Mouse (Mus musculus): ENCODE data around the gene Ppfibp2. TPM values are rescaled to one million over a fixed set of nuclear protein-coding genes. Genes with fewer than 3 reads are reported as not detected.

The Ppfibp2 gene
- polyA plus RNA-seq, 1 experiment from 2014 or later = 12.0 TPM

DNA sequence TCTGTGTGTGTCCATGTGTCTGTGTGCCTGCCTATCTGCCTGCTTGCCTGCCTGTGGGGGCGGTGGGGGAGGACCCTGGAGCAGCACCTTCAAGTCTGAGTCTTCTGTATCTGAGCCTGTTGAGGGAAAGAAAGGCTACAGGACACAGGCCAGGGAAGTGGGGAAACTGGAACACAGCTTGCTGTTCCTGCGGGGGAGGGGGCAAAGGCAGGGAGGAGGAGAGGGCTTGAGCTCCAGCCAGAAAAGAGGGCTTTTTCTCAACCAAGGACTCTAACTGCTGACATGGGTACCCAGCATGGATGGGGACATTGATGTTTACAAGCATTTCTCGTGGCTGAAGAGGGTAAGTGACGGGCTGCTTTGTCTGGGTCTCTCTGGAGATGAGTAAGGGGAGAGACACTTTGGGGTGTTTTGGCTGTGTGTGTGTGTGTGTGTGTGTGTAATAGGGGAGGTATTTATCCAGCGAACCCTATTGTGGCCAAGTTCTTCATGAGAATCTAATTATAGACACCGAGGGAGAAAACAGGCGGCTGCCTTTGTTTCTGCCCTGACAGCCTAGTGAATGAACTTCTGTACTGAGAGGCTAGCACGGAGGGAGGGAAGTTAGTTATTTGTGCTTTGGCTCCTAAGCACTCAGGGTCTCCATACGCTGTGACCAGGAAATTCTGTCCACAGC lies 70.7 kb downstream of the Ppfibp2 start:
- 8% methylated on average over 9 of the region's 9 CpGs for WGBS
- peak; percentile 43; the same call in 1 of the 2 replicates for ATAC-seq (ENCODE audit: low FRiP score, low read depth)
- peak overlapping the region; percentile 53 for H3K4me3 ChIP-seq
- H3K27ac ChIP-seq = peak overlapping the region; percentile 94
- H3K27me3 ChIP-seq = no peaks in the 10 kb centered on the region
- H3K36me3 ChIP-seq = no peaks in the 10 kb centered on the region
- H3K9ac ChIP-seq = peak overlapping the region; percentile 78
- no peaks in the 10 kb centered on the region for H3K9me3 ChIP-seq
- H3K4me1 ChIP-seq = peaks cover 63% of the 10 kb centered on the region
- H3K4me2 ChIP-seq (replicated peaks) = peak overlapping the region; percentile 70

GRCm38 (mm10) chr7:107666262-107666902 lies 71.4 kb downstream of the Ppfibp2 start:
- Histone ChIP-seq H3K4me1 (peaks cover 62% of the 10 kb centered on the region), H3K4me2 (replicated peaks) (peak overlapping the region; percentile 70), H3K36me3 (no peaks in the 10 kb centered on the region), H3K27me3 (no peaks in the 10 kb centered on the region), H3K4me3 (peak overlapping the region; percentile 53), H3K27ac (peak overlapping the region; percentile 94), H3K9ac (peak overlapping the region; percentile 78), H3K9me3 (no peaks in the 10 kb centered on the region)
- WGBS = 20% methylated on average over 13 of the region's 13 CpGs
- ATAC-seq (ENCODE audit: low FRiP score, low read depth) = no peak

DNA sequence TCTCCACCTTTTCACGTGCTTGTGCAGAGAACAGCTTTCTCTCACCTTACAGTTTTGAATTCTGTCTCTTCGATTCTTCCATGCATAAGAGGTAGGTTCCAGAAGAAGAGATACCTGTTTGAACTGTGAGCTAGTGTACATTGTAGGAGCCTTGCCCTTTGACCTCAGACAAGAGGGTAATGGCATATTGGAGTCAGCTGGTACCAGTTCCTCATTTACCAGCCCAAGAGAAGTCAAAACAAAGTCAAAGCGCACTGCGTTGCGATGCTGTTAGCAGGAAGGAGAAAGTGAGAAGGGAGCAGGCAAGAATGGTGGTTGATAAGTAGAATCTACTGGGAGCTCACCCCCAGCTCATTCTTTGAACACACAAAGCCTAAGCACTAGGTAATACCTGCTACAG lies 73.5 kb downstream of the Ppfibp2 start:
- Histone ChIP-seq H3K9me3 (no peaks in the 10 kb centered on the region), H3K27me3 (no peaks in the 10 kb centered on the region), H3K4me2 (replicated peaks) (no peak overlapping the region), H3K9ac (no peak overlapping the region), H3K4me3 (no peak overlapping the region), H3K4me1 (peaks cover 41% of the 10 kb centered on the region), H3K27ac (no peak overlapping the region), H3K36me3 (no peaks in the 10 kb centered on the region)
- ATAC-seq (ENCODE audit: low FRiP score, low read depth) = no peak
- 87% methylated on average over 5 of the region's 5 CpGs for WGBS

DNA sequence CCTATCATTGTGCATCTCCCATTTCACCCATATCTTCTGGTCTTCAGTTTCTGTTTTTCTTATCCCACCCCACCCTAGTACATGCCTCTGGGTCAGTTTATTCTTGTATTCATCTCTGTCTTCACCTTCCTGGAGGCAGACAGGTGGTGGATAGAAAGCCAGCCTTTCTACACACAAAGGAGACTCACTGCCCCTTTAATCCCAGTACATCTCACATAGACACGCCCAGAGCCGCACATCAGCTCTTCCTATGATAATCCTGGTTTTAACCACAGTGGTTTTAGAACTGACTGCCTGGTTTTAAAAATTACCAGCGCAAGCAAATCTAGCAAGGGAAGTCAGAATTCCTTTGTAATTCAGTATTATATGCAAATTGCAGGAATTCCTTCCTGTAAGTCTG lies 80.2 kb downstream of the Ppfibp2 start:
- Histone ChIP-seq H3K36me3 (no peaks in the 10 kb centered on the region), H3K4me2 (replicated peaks) (no peak overlapping the region), H3K9ac (no peak overlapping the region), H3K9me3 (no peaks in the 10 kb centered on the region), H3K4me1 (no peaks in the 10 kb centered on the region), H3K27me3 (no peaks in the 10 kb centered on the region), H3K4me3 (no peak overlapping the region), H3K27ac (no peak overlapping the region)
- 78% methylated on average over 3 of the region's 3 CpGs for WGBS
- no peak for ATAC-seq (ENCODE audit: low FRiP score, low read depth)

DNA sequence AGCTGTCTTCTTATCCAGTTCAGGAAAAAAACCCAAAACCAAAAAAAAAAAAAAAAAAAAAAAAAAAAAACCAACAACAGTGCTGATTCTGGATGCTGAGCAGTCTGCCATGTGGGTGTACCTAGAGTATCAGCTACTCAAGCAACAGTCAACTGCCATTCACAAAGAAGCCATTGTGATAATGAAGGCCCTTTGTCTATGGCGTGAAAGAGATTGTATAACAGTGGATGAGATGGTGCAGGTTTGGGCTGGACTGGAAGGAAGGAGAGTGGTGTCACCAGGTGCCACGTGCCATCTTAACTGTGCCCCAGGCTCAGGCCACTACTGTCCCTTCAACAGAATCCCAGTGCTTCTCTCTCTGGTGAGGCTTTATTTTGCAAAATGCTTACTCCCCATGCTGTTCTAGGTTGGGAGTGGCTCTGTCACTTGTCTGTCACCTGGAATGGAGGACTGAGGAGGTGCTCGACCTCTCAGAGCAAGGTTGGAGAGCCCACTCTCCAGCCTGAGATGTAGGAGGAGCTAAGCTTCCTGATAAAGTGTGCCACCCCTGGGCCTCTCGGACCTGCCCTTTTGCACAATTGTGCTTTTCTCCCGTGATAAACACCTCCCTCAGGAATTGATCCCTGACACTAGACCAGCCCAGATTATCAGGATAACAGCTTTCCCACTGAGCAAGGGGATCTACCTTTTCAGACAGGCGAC lies 85.3 kb downstream of the Ppfibp2 start:
- ATAC-seq (ENCODE audit: low FRiP score, low read depth) = no peak
- Histone ChIP-seq H3K36me3 (peaks cover 11% of the 10 kb centered on the region), H3K4me1 (no peaks in the 10 kb centered on the region), H3K27ac (no peak overlapping the region), H3K9ac (no peak overlapping the region), H3K9me3 (no peaks in the 10 kb centered on the region), H3K4me2 (replicated peaks) (no peak overlapping the region), H3K27me3 (no peaks in the 10 kb centered on the region), H3K4me3 (no peak overlapping the region)
- 59% methylated on average over 6 of the region's 6 CpGs for WGBS

- no peak overlapping the region for H3K4me2 ChIP-seq (replicated peaks)
- H3K4me3 ChIP-seq = no peak overlapping the region
- no peak for ATAC-seq (ENCODE audit: low FRiP score, low read depth)
- H3K4me1 ChIP-seq = no peaks in the 10 kb centered on the region
- peaks cover 11% of the 10 kb centered on the region for H3K36me3 ChIP-seq
- no peaks in the 10 kb centered on the region for H3K27me3 ChIP-seq
- 74% methylated on average over 2 of the region's 2 CpGs for WGBS
- H3K9me3 ChIP-seq = no peaks in the 10 kb centered on the region
- no peak overlapping the region for H3K27ac ChIP-seq
- no peak overlapping the region for H3K9ac ChIP-seq
Measured at GRCm38 (mm10) chr7:107681306-107681705, 86.3 kb downstream of the Ppfibp2 start.

DNA sequence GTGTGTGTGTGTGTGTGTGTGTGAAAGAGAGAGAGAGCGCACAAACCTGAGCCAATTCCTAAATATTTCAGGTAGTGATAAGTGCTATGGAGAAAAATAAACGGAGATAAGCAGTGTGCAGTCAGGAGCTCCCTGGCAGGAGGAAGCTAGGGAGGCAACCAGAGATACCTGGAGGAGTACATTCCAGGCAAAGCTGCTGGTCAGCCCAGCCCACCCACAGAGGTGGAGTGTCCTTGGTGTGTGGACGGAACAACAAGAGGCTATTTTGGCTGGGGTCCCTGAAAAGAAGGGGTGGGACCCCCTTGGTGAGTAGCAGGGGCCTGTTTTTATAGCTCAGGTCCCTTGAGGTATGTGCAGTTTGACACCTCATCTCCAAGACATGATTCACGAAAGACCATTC lies 88.2 kb downstream of the Ppfibp2 start:
- H3K4me1 ChIP-seq = no peaks in the 10 kb centered on the region
- H3K9ac ChIP-seq = no peak overlapping the region
- H3K27ac ChIP-seq = no peak overlapping the region
- no peak overlapping the region for H3K4me2 ChIP-seq (replicated peaks)
- H3K4me3 ChIP-seq = no peak overlapping the region
- peaks cover 11% of the 10 kb centered on the region for H3K36me3 ChIP-seq
- no peak for ATAC-seq (ENCODE audit: low FRiP score, low read depth)
- H3K9me3 ChIP-seq = no peaks in the 10 kb centered on the region
- no peaks in the 10 kb centered on the region for H3K27me3 ChIP-seq
- WGBS = 82% methylated on average over 4 of the region's 4 CpGs

DNA sequence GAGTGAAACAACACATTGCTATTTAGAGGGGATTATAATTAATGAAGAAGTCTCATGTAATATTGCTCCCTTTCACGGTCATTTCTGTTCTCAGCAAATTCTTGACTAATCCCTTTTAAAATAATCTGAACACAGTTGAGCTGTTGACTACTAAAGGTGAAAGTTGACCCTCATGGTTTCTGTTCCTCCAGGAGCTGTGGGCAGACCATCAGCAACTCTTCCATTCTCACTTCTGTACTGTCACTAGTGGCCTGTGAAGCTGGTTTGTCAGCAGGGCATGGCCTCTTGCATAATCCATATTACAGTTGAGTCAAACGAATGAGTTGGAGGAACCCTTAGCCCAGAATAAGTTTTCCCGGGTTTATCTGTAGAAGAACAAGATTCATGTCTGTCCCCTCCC lies 88.6 kb downstream of the Ppfibp2 start:
- Histone ChIP-seq H3K27ac (no peak overlapping the region), H3K9me3 (no peaks in the 10 kb centered on the region), H3K4me3 (no peak overlapping the region), H3K4me2 (replicated peaks) (no peak overlapping the region), H3K4me1 (no peaks in the 10 kb centered on the region), H3K27me3 (no peaks in the 10 kb centered on the region), H3K9ac (no peak overlapping the region), H3K36me3 (peaks cover 11% of the 10 kb centered on the region)
- no peak for ATAC-seq (ENCODE audit: low FRiP score, low read depth)
- WGBS = 86% methylated on average over 3 of the region's 3 CpGs

DNA sequence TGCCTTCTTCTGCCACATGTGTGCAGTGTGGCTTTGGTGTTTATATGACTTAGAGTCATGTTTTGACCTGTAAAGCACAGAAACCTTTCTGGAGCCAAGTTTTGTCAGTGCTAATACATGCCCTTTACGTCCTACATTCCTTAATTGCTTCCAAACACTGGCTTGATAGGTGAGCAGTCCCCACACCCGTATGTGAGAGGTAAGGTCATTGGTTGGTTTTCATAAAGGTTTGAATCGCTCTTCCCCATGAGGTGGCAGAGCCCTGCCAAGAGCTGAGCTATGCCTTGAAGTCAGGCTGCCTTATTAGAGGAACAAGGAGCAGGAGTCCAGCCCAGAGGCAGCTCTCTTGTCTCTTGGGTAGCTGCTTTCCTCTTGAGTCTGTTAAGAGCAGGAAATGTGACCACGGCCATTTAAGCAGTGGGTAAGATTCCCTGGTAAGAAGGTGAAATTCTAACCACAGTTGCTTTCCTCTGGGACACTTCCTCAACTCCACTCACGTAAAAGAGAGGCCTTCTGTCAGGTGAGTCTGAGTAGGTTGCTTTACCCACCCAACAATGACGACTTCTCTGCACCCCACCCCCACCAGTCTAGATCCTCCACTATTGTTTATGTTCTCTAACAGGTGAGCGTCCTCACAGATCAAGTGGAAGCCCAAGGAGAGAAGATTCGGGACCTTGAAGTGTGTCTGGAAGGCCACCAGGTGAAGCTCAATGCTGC lies 90.4 kb downstream of the Ppfibp2 start:
- Histone ChIP-seq H3K4me2 (replicated peaks) (no peak overlapping the region), H3K9me3 (no peaks in the 10 kb centered on the region), H3K4me3 (no peak overlapping the region), H3K9ac (no peak overlapping the region), H3K27me3 (no peaks in the 10 kb centered on the region), H3K4me1 (peaks cover 7% of the 10 kb centered on the region), H3K36me3 (peaks cover 11% of the 10 kb centered on the region), H3K27ac (no peak overlapping the region; the same call in 1 of the 2 replicates)
- 74% methylated on average over 8 of the region's 8 CpGs for WGBS
- ATAC-seq (ENCODE audit: low FRiP score, low read depth) = no peak

- no peak overlapping the region; the same call in 1 of the 2 replicates for H3K27ac ChIP-seq
Measured at GRCm38 (mm10) chr7:107685955-107686285, 90.9 kb downstream of the Ppfibp2 start.

DNA sequence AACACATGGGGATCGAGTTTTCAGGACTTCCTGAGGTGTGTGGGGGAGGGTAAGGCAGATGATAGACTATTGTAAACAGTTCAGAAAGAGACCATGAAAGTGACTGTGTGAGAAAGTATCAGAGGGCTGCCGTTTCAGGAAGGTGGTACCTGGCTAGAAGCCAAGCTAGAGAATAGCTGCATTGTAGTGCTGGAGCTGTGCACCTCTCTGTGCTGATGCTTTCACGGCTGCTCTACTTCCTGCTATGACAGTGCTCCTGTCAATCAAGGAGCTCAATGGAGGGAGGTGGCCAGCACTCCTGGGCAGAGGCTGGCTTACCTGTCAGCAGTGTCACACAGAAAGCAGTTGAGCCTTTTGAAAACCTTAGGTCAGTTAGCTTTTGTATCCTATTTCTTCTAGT lies 92.4 kb downstream of the Ppfibp2 start:
- H3K9me3 ChIP-seq = no peaks in the 10 kb centered on the region
- no peak overlapping the region for H3K27ac ChIP-seq
- H3K9ac ChIP-seq = no peak overlapping the region
- WGBS = 34% methylated on average over 3 of the region's 3 CpGs
- ATAC-seq (ENCODE audit: low FRiP score, low read depth) = no peak
- H3K4me2 ChIP-seq (replicated peaks) = no peak overlapping the region
- no peak overlapping the region for H3K4me3 ChIP-seq
- H3K27me3 ChIP-seq = no peaks in the 10 kb centered on the region
- H3K36me3 ChIP-seq = peaks cover 3% of the 10 kb centered on the region; the same call in 1 of the 2 replicates
- H3K4me1 ChIP-seq = peaks cover 26% of the 10 kb centered on the region

More at GRCm38 (mm10) chr7:107685955-107686285, 90.9 kb downstream of the Ppfibp2 start:
- H3K27me3 ChIP-seq = no peaks in the 10 kb centered on the region
- WGBS = 90% methylated on average over 7 of the region's 7 CpGs
- H3K4me1 ChIP-seq = peaks cover 12% of the 10 kb centered on the region
- H3K9me3 ChIP-seq = no peaks in the 10 kb centered on the region
- ATAC-seq (ENCODE audit: low FRiP score, low read depth) = no peak
- H3K4me2 ChIP-seq (replicated peaks) = no peak overlapping the region
- no peak overlapping the region for H3K4me3 ChIP-seq
- peaks cover 11% of the 10 kb centered on the region for H3K36me3 ChIP-seq
- no peak overlapping the region for H3K9ac ChIP-seq

- H3K9me3 ChIP-seq = no peaks in the 10 kb centered on the region
- H3K4me1 ChIP-seq = peaks cover 26% of the 10 kb centered on the region
- H3K4me2 ChIP-seq (replicated peaks) = no peak overlapping the region
- H3K27me3 ChIP-seq = no peaks in the 10 kb centered on the region
- H3K27ac ChIP-seq = no peak overlapping the region
- no peak overlapping the region for H3K4me3 ChIP-seq
- no peak overlapping the region for H3K9ac ChIP-seq
- H3K36me3 ChIP-seq = peaks cover 2% of the 10 kb centered on the region; the same call in 1 of the 2 replicates
- ATAC-seq (ENCODE audit: low FRiP score, low read depth) = no peak
- 76% methylated on average over 4 of the region's 4 CpGs for WGBS
Measured at GRCm38 (mm10) chr7:107688040-107688439, 93.0 kb downstream of the Ppfibp2 start.

Data from limb, embryonic 13.5 days (tissue).